Mouse (Mus musculus) kidney, postnatal 4 days (tissue): ENCODE data around the gene Slc25a26.
A peak's percentile ranks its signal among the peaks of the same experiment; 100 is the strongest.

Experiments
- DNase-seq, 2 experiments: peaks; one replicate each; pipeline ENCODE4 v3.0.0; 2021; ENCODE audit warnings: mixed read lengths in 2 of 2

Slc25a26 gene

DNA sequence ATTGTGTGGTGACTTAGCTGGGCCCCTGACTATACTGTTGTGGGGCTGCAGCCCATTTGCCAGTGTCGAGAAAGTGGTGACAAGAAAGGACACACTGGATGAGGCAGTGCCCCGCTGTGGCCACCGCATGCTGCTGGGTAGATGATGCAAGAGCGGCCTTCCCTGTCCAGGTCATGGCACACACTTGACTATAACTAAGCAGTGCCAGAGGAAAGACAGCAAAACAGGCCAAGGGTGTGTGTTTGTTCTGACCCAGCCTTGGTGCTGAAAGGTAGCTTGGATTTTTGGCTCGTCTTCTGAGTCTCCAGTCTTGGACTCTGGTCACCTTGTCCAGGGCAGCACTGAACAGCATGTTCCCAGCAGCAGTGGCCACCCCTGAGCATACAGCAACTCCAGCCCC is 101.0 kb downstream of the Slc25a26 start:
- DNase-seq: no peak

DNA sequence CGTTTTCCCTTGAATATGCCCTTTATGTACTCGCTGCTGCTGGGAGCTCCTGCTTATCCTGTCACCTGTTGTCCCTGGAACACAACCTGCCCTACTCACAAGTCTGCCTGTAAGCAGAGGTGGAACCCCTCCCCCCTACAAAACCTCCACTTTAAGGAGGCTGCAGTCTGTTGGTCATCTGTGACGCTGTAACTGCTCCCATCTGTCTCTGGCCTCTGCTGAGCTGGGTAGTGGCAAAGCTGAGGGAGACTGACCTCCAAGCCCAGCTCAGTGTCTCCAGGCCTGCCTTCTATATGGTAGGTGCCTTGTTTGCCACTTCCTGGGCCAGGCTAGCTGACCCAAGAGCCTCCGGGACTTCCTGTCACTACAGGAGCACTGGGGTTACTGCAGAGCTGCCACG is 101.7 kb downstream of the Slc25a26 start:
- DNase-seq: no peak

DNA sequence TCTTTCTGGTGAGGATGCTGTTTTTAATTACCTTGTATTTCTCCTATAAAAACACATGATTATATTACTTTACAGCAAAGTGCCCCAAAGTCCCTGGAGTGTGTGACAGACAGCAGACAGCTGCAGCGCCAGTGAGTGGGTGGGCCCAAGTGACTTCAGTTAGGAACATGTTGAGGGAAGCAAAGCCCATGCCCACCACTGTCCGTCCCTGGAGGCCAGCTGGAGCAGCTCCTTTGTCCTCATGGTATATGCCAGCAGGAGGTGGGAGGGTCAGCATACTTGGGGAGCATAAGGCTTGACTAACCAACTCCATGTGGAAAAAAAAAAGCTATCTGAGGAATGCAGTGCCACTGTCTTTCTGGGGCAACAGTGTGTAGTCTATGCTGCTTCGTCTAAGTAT is 103.9 kb downstream of the Slc25a26 start:
- DNase-seq: peak; percentile 44 to 61

DNA sequence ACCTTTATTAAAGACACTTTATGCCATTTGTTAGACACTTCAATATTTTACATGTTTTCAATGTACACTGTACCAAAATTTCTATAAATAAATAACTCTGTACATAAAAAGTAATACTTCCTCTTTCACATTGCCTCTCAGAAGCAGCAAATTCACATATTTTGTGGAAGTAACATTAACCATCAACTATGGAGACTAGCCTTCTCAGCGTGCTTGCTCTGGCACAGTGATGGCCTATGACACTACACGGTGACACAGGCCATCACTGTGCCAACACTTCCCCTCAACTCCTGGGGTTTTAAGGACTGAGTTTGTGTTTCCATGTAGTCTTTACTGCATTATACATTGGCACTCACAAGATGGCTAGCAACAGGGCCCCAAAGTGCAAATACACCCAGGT is 104.4 kb downstream of the Slc25a26 start:
- DNase-seq: no peak

DNA sequence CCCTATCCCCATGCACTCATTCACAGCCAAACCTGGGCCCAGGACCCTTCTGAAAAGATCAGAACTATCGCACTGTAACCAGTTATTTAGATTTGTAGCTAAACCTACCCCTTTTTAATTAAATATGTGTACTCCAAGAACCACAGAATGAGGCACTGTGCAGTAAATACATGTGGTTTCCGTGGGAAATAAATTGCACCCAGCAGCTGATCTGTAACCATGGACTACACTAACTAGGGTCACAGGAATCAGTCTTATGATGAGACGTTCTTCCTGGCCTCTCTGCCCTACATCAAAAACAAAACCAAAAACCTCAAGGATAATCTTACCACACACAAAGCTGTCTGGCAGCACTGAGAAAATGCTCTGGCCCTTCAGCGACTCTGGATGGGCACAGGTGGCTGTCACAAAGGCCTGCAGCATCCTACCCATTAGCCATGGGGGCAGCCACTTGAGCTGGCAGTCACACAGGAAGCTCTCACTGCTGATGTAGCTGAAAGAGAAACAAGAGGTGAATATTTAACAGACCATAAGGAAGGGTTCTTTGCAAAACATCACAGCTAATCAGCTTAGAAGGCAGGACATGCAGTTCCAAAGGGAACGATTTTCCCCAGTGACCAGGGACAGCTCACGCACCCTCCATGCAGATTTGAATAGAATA is 113.2 kb downstream of the Slc25a26 start:
- DNase-seq: peak in 1 of 2 experiments; percentile 42

DNA sequence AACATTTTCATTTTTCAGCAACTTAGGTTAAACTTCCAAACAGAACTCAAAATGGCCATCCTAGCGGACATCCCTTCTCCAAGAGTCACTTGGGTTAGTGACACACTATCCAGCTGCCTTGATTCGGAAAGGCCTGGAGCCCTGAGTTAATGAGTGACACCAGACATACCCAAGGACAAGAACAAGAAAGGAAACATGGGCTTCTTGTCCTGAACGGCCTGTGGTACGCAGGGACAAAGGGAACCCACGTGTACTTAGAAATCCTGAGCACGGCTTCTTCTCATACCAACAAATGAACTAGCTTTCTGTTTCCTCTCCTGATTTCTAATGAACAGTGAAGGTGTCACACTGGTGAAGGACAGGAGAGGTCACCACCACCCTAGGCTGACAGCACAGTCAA is 114.2 kb downstream of the Slc25a26 start:
- no peak for DNase-seq

DNA sequence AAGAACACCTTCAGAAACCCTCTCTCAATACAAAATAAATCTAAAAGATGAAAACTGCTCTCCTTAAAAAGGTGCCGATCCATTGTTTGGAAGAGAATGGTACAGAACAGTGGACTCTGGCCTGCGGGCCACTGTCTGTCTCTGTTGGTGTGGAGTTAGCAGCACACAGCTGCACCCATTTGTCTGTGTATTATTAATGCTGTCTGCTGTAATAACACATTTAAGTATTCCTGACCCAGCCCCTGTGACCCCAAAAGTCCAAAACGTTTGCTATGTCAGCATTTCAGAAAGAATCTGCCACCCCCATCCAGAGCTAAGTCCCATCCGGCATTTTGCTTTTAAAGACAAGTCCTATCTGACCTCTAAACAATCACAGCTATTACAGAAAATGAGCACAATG is 115.8 kb downstream of the Slc25a26 start:
- no peak for DNase-seq

DNA sequence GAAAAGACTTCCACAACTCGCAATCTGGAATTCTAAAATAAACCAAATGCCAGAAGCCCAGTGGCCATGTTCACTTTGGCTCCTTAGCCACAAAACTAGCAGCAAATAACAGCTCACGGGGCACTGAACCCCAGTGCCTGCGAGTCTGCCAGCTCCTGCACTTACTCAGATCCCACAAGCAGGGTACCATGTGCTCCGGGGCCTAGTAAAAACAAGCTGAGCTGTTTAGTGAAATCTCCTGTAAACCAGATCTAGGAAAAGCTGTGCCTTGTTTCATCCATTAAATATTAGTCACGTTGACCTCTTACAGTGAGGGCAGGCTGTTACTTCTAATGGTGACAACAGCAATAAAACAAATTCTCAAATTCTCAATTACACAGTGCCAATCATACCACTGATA is 118.5 kb downstream of the Slc25a26 start:
- DNase-seq: no peak

DNA sequence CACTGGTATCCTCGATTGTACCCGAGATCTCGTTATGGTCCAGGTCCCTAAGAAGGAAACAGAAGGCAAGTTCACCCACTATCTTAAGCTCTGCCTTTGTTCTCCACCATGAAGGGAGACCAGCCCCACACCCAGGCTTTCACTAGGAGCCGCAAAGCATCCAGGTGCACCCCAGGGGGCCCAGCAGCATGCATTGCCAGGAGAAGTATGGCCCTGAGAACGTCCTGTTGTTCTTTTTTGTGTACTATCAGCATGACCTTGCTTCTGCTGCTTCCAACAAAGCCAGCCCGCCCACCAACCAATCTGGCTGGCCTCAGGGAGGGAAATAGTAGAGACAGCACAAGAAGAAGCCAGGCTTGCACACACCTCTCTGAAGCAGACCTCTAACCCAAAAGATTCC is 120.2 kb downstream of the Slc25a26 start:
- no peak for DNase-seq

DNA sequence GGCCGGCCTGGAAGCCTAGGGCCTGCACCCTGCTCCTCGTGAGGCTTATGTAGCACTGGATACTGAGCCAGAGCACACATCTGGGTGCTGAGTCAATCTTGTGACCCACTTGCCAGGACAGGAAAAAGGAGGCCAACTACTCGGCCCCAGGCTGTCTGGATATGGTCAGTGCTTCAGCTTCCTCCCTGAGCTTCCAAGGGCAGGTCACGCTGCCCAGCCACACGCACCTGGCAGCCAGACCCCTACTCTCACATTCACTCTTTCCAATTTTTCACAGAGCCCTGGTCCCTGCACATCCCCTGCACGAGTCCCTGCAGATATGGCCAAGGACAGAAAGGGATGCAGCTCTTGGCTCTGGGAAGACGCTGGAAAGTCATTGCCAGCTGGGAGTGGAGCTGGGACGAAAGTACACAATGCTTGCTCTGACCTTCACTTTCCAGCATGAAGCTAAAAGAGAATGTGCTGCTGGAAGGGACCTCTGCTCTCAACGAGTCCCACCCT is 120.7 kb downstream of the Slc25a26 start:
- no peak for DNase-seq

DNA sequence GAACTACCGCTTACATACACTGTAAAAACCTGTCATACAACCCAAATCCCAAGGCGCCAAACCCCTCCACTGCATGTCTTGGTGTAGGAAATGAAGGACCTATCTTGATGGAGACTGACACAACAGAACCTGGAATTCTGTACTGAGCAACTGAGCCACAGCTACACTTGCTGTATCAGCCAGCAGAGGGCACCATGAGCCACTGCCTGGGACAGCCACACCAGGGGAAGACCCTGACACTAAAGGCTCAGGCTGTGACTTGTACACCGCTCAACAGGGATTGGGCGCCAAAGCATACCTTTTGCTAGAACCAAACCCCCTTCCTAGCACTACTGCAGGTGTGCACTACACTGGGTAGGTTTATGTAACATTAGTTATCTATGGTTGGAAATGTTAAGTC is 122.9 kb downstream of the Slc25a26 start:
- peak; percentile 85 to 87 for DNase-seq

DNA sequence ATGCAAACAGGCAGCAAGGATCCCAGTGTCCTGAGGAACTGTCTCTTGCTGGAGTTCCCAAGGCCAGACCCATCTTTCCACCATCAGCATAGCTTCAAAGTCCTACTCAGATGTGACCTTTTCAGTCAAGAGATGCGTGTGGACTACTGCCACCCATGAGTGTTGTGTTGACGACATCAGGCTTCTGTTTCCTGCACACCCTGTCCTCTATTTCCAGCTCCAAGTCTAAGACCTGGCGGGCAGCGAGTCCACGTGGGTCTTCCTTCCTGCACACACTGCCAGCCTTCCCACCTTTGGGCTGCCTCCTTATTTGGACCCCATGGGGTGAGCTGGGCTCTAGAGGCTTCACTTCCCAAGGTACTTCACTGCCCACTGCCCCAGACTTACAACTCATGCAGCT is 124.4 kb downstream of the Slc25a26 start:
- DNase-seq: no peak

DNA sequence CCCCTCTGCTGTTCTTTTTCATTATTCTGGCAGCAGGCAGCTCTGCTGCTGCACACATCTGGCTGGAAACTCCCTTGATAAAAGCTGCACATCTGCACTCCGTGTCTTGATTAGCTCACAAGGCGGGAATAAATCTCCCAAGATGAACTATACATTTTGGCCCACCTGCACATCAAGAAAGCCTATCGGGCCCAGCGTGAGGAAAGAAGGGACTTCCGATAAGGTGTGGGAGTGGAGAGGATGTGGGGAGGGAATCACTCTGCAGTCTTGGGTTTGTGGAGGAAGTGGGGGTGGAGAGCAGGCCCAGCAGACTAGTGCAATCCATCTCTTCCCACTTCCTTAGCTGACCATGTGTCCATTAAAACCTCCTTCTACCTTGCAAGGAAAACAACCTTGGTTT is 125.8 kb downstream of the Slc25a26 start:
- DNase-seq: no peak

DNA sequence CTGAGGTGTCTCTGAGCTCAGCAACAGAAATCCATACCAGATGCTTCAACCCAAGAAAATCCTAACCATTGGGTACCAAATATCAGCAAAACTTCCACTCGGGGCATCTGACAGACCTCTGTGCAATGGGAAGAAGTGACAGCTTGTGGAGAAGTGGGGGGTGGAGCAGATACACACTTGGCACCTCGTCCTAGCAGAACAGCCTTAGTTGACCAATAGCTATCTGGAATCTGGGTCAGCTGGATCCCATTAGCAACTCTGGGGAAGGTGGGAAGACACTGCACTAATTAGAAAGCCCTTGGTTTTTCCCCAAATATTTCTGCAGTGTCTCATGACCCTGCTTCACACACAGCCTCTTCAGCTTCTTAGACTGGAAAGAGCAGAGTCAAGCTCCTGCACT is 126.7 kb downstream of the Slc25a26 start:
- no peak for DNase-seq

DNA sequence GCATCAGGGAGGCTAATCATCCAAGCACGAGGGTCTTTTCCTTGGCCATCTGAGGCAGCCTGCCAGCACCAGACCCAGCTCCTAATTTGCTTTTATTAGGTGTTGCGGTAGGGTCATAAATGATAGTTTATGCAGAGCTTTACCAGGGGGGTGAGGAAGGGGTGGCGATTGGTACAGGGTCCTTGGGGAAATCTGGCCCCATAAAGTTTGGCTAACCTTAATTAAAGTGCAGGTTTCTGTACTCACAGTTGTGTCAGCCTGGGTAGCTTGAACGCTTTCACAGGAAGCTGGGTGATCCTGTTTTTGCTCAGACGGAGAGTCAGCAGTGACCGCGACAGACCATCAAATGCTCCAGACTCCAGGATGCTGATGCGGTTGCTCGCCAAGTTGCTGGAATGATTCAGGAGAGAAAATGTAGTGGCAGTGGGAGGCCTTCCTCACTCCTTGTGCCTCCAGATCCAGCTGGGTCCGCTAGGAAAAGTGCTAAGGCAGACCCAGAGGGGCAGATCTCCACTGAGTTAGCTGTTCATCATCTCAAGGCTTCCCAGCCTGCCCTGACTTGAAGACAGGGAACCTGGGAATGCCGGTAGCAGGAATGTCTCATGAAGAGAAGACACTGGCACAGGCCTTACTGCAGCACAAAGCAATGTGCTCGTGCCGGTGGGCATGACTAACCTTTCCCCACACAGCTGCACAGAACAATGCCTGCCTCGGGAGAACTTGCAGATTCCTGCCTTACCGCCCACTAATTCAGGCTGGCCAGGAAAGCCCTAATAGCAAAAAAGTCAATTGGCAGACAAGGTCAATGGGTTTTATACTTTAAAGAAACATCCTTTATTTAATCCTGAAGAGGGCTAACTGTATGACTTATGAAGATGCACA is 127.8 kb downstream of the Slc25a26 start:
- no peak for DNase-seq

DNA sequence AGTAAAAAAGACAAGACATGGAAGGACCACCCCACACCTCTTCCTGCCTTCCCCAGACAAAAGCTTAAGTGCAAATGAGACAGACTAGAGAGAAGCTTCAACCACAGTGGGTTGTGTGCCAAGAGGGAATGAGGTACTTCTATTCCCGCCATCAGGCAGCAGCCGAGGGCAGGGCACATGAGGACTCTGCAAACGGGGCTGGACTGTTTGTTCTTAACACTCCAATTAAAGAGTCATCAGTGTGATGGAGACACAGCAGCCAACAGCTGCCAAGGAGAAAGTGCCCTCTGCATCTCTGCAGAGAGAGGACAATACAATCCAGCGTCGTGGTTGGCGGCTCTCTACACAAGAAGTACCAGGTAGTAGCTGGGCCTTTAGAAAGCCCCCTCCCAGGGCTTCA is 128.7 kb downstream of the Slc25a26 start:
- DNase-seq: no peak

DNA sequence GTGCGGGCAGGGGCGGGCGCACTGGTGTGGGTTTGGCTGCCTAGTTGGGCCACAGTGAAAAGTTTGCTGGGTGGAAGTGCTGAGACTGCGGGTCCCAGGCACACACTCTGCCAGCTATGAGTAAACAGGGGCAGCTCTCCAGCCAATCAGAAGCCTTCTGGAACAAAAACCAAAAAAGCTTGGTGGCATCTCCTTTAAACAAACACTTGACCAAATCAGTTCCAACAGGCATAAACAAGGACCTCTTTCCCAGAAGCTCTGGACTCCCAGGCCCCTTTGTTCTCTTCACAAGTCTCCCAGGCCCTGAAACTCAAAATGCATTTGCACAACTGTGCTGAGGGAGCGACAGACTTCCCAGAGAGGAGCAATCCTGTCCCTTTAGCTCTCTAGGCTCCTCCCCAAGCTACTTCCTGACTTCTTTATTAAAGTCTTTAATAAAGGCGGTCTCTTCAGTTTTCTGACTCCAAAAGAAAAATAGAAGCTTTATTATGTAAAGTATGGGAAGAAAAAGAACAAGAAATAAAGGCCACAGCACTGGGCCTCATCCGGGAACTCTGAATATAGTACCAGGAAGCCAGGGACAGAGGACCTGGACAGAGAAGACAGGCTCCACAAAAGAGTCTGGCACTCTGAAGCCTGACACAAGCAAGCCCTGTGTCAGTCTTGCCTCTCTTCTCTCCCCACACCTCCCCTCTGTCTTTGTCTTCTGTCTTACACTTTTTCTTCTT is 131.1 kb downstream of the Slc25a26 start:
- no peak for DNase-seq

DNA sequence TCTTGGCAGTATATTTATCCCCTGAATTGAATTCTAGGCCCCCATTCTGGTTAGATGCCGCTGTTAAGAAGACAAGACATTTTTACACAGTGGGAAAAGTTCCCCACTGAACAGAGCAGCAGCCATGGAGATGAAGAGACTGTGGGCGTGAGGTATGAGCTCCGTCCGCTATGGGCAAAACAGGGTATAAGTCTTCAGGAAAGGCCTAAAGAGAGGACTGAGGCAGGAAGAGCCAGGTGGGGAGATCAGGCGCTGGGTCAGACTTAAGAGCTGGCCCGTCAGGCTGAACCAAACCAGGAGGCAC is 131.6 kb downstream of the Slc25a26 start:
- DNase-seq: no peak

DNA sequence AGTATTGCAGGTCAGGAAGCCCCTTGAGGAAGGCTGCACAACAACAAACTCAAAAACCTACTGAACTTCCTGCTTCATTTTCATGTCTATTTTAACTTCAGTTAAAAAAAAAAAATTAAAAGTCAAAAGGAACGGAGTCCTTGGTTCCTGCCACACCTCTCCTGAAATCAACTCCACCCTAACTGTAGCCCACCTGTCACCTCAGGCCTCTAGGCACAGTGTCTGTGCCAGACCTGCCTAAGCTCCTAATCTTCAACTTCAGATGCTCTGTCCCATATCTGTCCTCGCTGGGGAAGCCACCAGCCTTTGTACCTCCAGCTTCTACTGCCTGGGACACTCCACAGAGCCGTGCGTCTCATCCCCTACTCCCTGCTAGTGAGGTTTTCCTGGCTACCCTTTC is 134.1 kb downstream of the Slc25a26 start:
- no peak for DNase-seq

DNA sequence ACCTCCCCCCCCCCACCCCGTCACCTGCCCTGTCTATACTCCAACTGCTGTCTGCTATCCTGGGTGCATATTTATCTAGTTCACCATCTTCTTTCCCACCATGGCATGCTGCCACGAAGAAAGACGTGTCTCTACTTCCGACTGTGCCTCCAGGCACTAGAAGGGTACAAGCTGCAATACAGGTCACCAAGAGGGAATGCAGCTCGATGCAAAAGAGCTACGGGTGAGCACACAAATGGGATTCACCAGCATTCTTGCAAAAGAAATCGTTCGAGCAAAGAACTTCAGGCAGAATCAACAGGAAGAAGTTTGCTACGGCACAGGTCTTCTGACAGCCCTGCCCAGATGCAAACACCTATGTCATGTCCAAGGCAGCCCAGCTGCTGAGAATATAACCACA is 134.6 kb downstream of the Slc25a26 start:
- DNase-seq: no peak

DNA sequence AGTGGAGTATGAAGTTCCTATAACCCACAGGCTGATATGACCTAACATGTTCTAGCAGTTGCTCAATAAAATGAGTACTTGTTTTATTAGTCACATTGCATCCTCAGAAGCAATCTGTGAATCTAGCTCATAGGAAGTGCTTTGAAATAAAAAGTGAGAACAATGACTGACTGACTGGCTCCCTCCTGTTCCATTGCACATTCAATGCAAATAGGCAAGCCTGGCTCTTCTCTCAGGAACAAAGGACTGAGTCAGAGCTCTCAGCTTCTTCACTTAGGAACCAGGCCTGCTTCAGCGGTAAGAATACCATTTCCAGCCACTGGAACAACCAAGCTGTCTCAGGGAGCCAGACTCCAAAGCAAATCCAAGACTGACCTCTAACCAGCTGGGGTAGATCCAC is 135.2 kb downstream of the Slc25a26 start:
- DNase-seq: no peak

DNA sequence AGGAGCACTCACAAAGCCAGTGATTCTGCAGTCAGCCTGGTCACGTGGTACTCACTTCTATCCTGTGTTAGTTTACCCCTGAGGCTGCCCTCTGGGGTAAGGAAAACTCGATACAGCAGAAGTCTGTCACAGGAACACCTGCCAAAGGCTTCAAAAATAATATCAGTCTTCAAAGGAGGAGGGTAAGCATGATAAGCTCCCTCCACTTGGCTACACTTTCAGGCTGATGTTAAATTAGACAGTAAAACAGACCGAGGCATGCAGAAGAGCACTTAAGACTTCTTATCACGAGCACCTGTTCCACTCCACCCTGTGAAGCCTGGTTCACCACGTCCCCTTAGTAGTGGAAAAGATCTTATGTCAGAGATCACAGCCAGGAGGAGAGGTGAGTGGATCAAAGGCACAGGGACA is 136.9 kb downstream of the Slc25a26 start:
- no peak for DNase-seq

DNA sequence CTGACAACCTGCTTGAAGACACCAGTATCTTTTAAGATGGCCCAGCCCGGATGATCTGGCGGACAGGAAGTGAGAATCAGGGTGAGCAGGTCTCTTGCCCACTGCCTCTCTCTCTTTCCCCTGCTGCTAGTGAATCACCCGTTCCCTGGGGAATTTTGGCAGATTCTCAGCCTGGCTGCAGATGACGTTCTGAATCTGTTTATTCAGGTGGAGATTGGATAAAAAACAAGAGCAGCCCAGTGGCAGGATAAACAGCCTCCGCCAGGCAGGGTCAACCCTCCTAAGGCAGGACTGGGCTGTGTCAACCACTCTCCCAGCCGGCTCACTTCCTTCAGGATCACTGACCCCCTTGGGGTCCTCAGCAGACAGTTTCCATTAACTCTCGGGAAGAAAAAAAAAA is 140.2 kb downstream of the Slc25a26 start:
- DNase-seq: peak in 1 of 2 experiments; percentile 41

DNA sequence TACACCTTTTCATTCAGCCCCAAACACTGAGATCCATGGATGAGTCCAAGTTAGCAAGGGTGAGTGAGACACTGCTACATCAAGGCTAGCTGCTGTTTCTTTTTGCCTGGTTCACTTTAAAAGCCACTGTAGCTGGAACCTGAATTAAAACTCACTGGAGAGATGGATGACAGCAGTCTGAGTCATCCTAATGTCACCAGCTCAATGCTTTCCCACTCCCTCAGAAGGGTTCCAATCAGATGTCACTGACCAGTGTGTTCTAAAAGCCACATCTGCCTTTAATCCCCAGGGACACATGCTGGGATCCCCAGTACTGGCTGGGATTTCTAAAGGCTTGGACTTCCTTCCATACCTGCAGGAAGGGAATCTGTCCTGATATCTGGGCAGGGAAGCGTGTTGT is 141.9 kb downstream of the Slc25a26 start:
- DNase-seq: no peak
